Mouse (Mus musculus): Measurements from ENCODE around the gene Fbxl15. TPM values are rescaled to one million over a fixed set of nuclear protein-coding genes. Genes with fewer than 3 reads are reported as not detected.

Fbxl15 gene
- polyA plus RNA-seq, 1 experiment from 2014 or later, result 13.2 TPM

DNA sequence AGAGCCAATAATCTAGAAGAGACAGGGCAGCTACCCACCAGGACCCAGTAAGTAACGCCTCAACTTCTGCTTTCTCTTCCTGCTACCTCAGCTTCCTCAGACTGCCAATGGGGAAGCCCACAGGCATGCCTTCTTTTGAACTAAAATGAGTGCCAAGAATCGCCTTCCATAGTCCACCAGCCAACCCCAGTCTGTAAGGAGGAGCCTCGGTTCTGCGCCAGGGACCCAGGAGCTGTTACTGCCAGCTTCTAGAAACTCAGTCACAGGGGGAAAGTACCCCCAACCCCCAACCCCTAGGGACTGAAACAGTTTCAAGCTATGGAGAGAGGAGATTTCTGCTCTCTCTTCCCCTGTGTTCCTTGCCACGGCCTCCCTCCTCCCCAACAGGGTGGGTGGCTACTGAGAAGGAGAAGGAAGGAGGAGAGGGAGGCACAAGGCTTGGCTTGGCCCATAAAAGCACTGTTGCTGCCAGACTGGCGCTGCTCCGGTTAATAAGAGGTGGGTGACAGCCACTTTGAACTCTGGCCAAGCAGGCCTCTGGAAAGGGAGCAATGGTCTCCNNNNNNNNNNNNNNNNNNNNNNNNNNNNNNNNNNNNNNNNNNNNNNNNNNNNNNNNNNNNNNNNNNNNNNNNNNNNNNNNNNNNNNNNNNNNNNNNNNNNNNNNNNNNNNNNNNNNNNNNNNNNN is 11.4 kb downstream of the Fbxl15 start:
- WGBS, result 65% methylated on average over 6 of the region's 7 CpGs
- ATAC-seq (ENCODE audit: low FRiP score, low TSS enrichment) (0 out of 2 replicates have a peak, but pooled peaks have one; percentile 10), DNase-seq (ENCODE audit: low spot score) (peak; percentile 13)
- H3K27me3 ChIP-seq (ENCODE audit: control insufficient read depth, insufficient read depth, low read length), result no peaks in the 10 kb centered on the region
- no peak overlapping the region for H3K9ac ChIP-seq (ENCODE audit: low read length)
- no peaks in the 10 kb centered on the region for H3K9me3 ChIP-seq (ENCODE audit: control insufficient read depth, low read length)
- no peak overlapping the region for H3K4me2 ChIP-seq (replicated peaks; ENCODE audit: low read depth)
- H3K27ac ChIP-seq (replicated peaks), result peak overlapping the region; percentile 49
- no peaks in the 10 kb centered on the region for H3K36me3 ChIP-seq (ENCODE audit: control insufficient read depth, insufficient read depth, low read length)
- TF ChIP-seq CTCF (IDR thresholded peaks at IDR 0.05; ENCODE audit: low read depth) (no peak), EP300 (optimal IDR thresholded peaks at IDR 0.05) (no peak)
- no peak overlapping the region for H3K4me3 ChIP-seq (ENCODE audit: low read depth, low read length)
- H3K4me1 ChIP-seq (replicated peaks; ENCODE audit: control insufficient read depth, insufficient read depth), result 0 out of 2 replicates have a peak, but pooled peaks cover 2% of the 10 kb centered on the region

GRCm38 (mm10) chr19:46344710-46345419 is 16.9 kb downstream of the Fbxl15 start:
- Histone ChIP-seq H3K4me1 (replicated peaks; ENCODE audit: control insufficient read depth, insufficient read depth) (peaks cover 4% of the 10 kb centered on the region; the same call in 1 of the 2 replicates), H3K27ac (replicated peaks) (no peak overlapping the region)
- DNase-seq (ENCODE audit: low spot score), result no peak

GRCm38 (mm10) chr19:46347146-46347545 is 19.2 kb downstream of the Fbxl15 start:
- no peak overlapping the region for H3K4me2 ChIP-seq (replicated peaks; ENCODE audit: low read depth)
- H3K27me3 ChIP-seq (ENCODE audit: control insufficient read depth, insufficient read depth, low read length), result no peaks in the 10 kb centered on the region
- ATAC-seq (ENCODE audit: low FRiP score, low TSS enrichment) (no peak), DNase-seq (ENCODE audit: low spot score) (no peak)
- TF ChIP-seq CTCF (IDR thresholded peaks at IDR 0.05; ENCODE audit: low read depth) (no peak), EP300 (optimal IDR thresholded peaks at IDR 0.05) (no peak)
- peaks cover 4% of the 10 kb centered on the region; the same call in 1 of the 2 replicates for H3K4me1 ChIP-seq (replicated peaks; ENCODE audit: control insufficient read depth, insufficient read depth)
- no peaks in the 10 kb centered on the region for H3K36me3 ChIP-seq (ENCODE audit: control insufficient read depth, insufficient read depth, low read length)
- WGBS, result 96% methylated on average over 1 of the region's 1 CpGs
- H3K9me3 ChIP-seq (ENCODE audit: control insufficient read depth, low read length), result no peaks in the 10 kb centered on the region
- no peak overlapping the region for H3K4me3 ChIP-seq (ENCODE audit: low read depth, low read length)
- no peak overlapping the region for H3K9ac ChIP-seq (ENCODE audit: low read length)
- no peak overlapping the region for H3K27ac ChIP-seq (replicated peaks)

More at GRCm38 (mm10) chr19:46344710-46345419, 16.9 kb downstream of the Fbxl15 start:
- Histone ChIP-seq H3K36me3 (ENCODE audit: control insufficient read depth, insufficient read depth, low read length) (no peaks in the 10 kb centered on the region), H3K4me2 (replicated peaks; ENCODE audit: low read depth) (no peak overlapping the region), H3K4me3 (ENCODE audit: low read depth, low read length) (no peak overlapping the region), H3K9me3 (ENCODE audit: control insufficient read depth, low read length) (no peaks in the 10 kb centered on the region), H3K9ac (ENCODE audit: low read length) (no peak overlapping the region), H3K27me3 (ENCODE audit: control insufficient read depth, insufficient read depth, low read length) (no peaks in the 10 kb centered on the region)
- TF ChIP-seq EP300 (optimal IDR thresholded peaks at IDR 0.05), result no peak
- no peak; the same call in 1 of the 2 replicates for ATAC-seq (ENCODE audit: low FRiP score, low TSS enrichment)
- 22% methylated on average over 7 of the region's 7 CpGs for WGBS

DNA sequence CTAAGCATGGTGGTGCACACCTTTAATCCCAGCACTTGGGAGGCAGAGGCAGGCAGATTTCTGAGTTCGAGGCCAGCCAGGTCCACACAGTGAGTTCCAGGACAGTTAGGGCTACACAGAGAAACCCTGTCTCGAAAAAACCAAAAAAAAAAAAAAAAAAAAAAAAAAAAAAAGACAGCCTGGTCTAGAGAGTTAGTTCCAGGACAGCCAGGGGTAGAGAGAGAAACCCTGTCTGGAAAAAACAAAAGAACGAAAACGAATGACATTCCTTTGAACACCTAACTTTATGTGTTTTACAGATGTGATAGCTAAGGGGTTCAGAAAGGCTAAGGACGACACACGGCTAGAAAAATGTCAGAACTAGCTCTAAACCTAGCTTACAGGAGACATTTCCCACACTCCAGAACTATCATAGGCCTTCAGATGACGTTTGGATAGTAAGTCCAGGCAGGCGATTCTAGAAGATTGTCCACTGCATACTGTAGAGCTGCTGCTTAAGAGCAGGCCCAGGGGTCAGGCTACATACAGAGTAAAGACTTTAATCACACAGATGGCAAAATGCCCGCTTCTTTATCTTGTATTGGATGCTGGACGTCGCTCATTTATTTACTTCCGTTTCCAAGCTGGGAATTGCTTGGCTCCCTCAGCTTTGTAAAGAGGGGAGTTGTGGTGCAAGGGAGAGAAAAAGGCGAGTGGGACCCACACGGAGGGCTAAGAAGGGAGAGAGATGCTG is 20.1 kb downstream of the Fbxl15 start:
- no peaks in the 10 kb centered on the region for H3K9me3 ChIP-seq (ENCODE audit: control insufficient read depth, low read length)
- peak overlapping the region; percentile 84 for H3K27ac ChIP-seq (replicated peaks)
- 23% methylated on average over 14 of the region's 14 CpGs for WGBS
- DNase-seq (ENCODE audit: low spot score) (peak; percentile 56), ATAC-seq (ENCODE audit: low FRiP score, low TSS enrichment) (peak; percentile 47; the same call in 1 of the 2 replicates)
- H3K36me3 ChIP-seq (ENCODE audit: control insufficient read depth, insufficient read depth, low read length), result no peaks in the 10 kb centered on the region
- peaks cover 4% of the 10 kb centered on the region; the same call in 1 of the 2 replicates for H3K4me1 ChIP-seq (replicated peaks; ENCODE audit: control insufficient read depth, insufficient read depth)
- peak overlapping the region; percentile 96 for H3K4me2 ChIP-seq (replicated peaks; ENCODE audit: low read depth)
- no peaks in the 10 kb centered on the region for H3K27me3 ChIP-seq (ENCODE audit: control insufficient read depth, insufficient read depth, low read length)
- TF ChIP-seq EP300 (optimal IDR thresholded peaks at IDR 0.05) (no peak), CTCF (IDR thresholded peaks at IDR 0.05; ENCODE audit: low read depth) (no peak)
- peak overlapping the region; percentile 78 for H3K9ac ChIP-seq (ENCODE audit: low read length)
- H3K4me3 ChIP-seq (ENCODE audit: low read depth, low read length), result peak overlapping the region; percentile 63

GRCm38 (mm10) chr19:46348761-46349458 is 20.9 kb downstream of the Fbxl15 start:
- peak; percentile 84 for ATAC-seq (ENCODE audit: low FRiP score, low TSS enrichment)
- no peaks in the 10 kb centered on the region for H3K9me3 ChIP-seq (ENCODE audit: control insufficient read depth, low read length)
- no peaks in the 10 kb centered on the region for H3K36me3 ChIP-seq (ENCODE audit: control insufficient read depth, insufficient read depth, low read length)
- H3K27me3 ChIP-seq (ENCODE audit: control insufficient read depth, insufficient read depth, low read length), result no peaks in the 10 kb centered on the region
- H3K27ac ChIP-seq (replicated peaks), result peak overlapping the region; percentile 84
- H3K4me2 ChIP-seq (replicated peaks; ENCODE audit: low read depth), result peak overlapping the region; percentile 96
- H3K4me1 ChIP-seq (replicated peaks; ENCODE audit: control insufficient read depth, insufficient read depth), result peaks cover 4% of the 10 kb centered on the region; the same call in 1 of the 2 replicates
- peak overlapping the region; percentile 78 for H3K9ac ChIP-seq (ENCODE audit: low read length)
- peak; percentile 84 for DNase-seq (ENCODE audit: low spot score)
- WGBS, result 0% methylated on average over 74 of the region's 78 CpGs
- TF ChIP-seq EP300 (optimal IDR thresholded peaks at IDR 0.05), result no peak
- peak; percentile 1; the same call in 1 of the 2 replicates for TF ChIP-seq CTCF (IDR thresholded peaks at IDR 0.05; ENCODE audit: low read depth)
- H3K4me3 ChIP-seq (ENCODE audit: low read depth, low read length), result peak overlapping the region; percentile 63

All from stomach, postnatal 0 days (tissue).